Mouse (Mus musculus) hindbrain, embryonic 12.5 days (tissue): ENCODE measurements around the gene Iqcf4. TPM values are rescaled to one million over a fixed set of nuclear protein-coding genes. Genes with fewer than 3 reads are reported as not detected.

Experiments used
- polyA plus RNA-seq: library from polyadenylated mRNA; unstranded; fragments of >200 nt; fragmentation: Nextera tagmentation; extraction: Ambion mirVana; gene quantifications from 2 replicates; pipeline ENCODE4 v1.2.1, GENCODE M21; 2016

Gene Iqcf4
- polyA plus RNA-seq, 1 experiment from 2014 or later: not detected

Other genes starting within 250 kb of the Iqcf4 start
- gene Dusp7, start 202.4 kb downstream of the Iqcf4 start, polyA plus RNA-seq: 25.5 and 26.9 TPM in 2 replicates
- 629 and 723 TPM in 2 replicates for gene Rpl29, start 141.5 kb downstream of the Iqcf4 start, polyA plus RNA-seq
- gene Acy1, start 132.7 kb downstream of the Iqcf4 start, polyA plus RNA-seq: 29.0 and 30.7 TPM in 2 replicates
- 7.6 and 8.5 TPM in 2 replicates for gene Abhd14b, start 123.5 kb downstream of the Iqcf4 start, polyA plus RNA-seq
- 37.5 and 39.7 TPM in 2 replicates for gene Abhd14a, start 123.3 kb downstream of the Iqcf4 start, polyA plus RNA-seq
- gene Pcbp4, start 117.7 kb downstream of the Iqcf4 start, polyA plus RNA-seq: 308 and 309 TPM in 2 replicates
- gene Gpr62, start 105.1 kb downstream of the Iqcf4 start, polyA plus RNA-seq: 0.41 and 0.68 TPM in 2 replicates
- 42.7 and 52.2 TPM in 2 replicates for gene Rrp9, start 95.0 kb downstream of the Iqcf4 start, polyA plus RNA-seq
- gene Parp3, start 94.0 kb downstream of the Iqcf4 start, polyA plus RNA-seq: 1.6 and 2.1 TPM in 2 replicates
- not detected in 2 replicates for gene Iqcf1, start 71.0 kb downstream of the Iqcf4 start, polyA plus RNA-seq
- not detected in 2 replicates for gene Iqcf5, start 56.4 kb downstream of the Iqcf4 start, polyA plus RNA-seq
- not detected in 2 replicates for gene Iqcf3, start 9.4 kb downstream of the Iqcf4 start, polyA plus RNA-seq
- not detected in 2 replicates for gene Iqcf6, start 55.6 kb upstream of the Iqcf4 start, polyA plus RNA-seq
- 4.4 and 4.7 TPM in 2 replicates for gene Grm2, start 85.1 kb upstream of the Iqcf4 start, polyA plus RNA-seq
- gene Tex264, start 114.9 kb upstream of the Iqcf4 start, polyA plus RNA-seq: 40.7 and 41.0 TPM in 2 replicates
- gene Rad54l2, start 218.2 kb upstream of the Iqcf4 start, polyA plus RNA-seq: 9.1 and 9.5 TPM in 2 replicates